Mouse (Mus musculus): ENCODE data around the gene Psma7. TPM values are rescaled to one million over a fixed set of nuclear protein-coding genes. Genes with fewer than 3 reads are reported as not detected.

Gene Psma7
- polyA plus RNA-seq, 1 experiment from 2014 or later = 458 TPM

GRCm38 (mm10) chr2:179989098-179989497, 53.1 kb downstream of the Psma7 start:
- no peaks in the 10 kb centered on the region for H3K4me1 ChIP-seq (replicated peaks; ENCODE audit: control insufficient read depth, insufficient read depth, low read length)
- ATAC-seq (ENCODE audit: low read depth) = no peak
- no peak overlapping the region for H3K27ac ChIP-seq (ENCODE audit: low read length)
- no peak overlapping the region for H3K4me3 ChIP-seq (ENCODE audit: low read length)
- no peak overlapping the region for H3K9ac ChIP-seq (ENCODE audit: low read length)
- no peak overlapping the region for H3K4me2 ChIP-seq (ENCODE audit: low read depth, low read length)
- no peaks in the 10 kb centered on the region for H3K27me3 ChIP-seq (ENCODE audit: control insufficient read depth, insufficient read depth, low read depth, low read length)
- no peaks in the 10 kb centered on the region for H3K9me3 ChIP-seq (ENCODE audit: control insufficient read depth, low read length)
- WGBS = 66% methylated on average over 1 of the region's 1 CpGs
- H3K36me3 ChIP-seq (ENCODE audit: control insufficient read depth, insufficient read depth, low read length) = no peaks in the 10 kb centered on the region

- Histone ChIP-seq H3K27me3 (ENCODE audit: control insufficient read depth, insufficient read depth, low read depth, low read length) (no peaks in the 10 kb centered on the region), H3K9me3 (ENCODE audit: control insufficient read depth, low read length) (no peaks in the 10 kb centered on the region)
- no peak for ATAC-seq (ENCODE audit: low read depth)
These were observed 55.7 kb downstream of the Psma7 start for GRCm38 (mm10) chr2:179986437-179987022.

More at GRCm38 (mm10) chr2:179986437-179987022, 55.7 kb downstream of the Psma7 start:
- no peak overlapping the region for H3K4me2 ChIP-seq (ENCODE audit: low read depth, low read length)
- no peak overlapping the region for H3K4me3 ChIP-seq (ENCODE audit: low read length)
- H3K36me3 ChIP-seq (ENCODE audit: control insufficient read depth, insufficient read depth, low read length) = no peaks in the 10 kb centered on the region
- no peak overlapping the region for H3K27ac ChIP-seq (ENCODE audit: low read length)
- no peak overlapping the region for H3K9ac ChIP-seq (ENCODE audit: low read length)
- no peaks in the 10 kb centered on the region for H3K4me1 ChIP-seq (replicated peaks; ENCODE audit: control insufficient read depth, insufficient read depth, low read length)
- WGBS = 58% methylated on average over 10 of the region's 10 CpGs

Other genes with a start within 250 kb of the Psma7 start
- gene Taf4, start 65.8 kb downstream of the Psma7 start, polyA plus RNA-seq (2015; fragmentation: Nextera tagmentation; extraction: Ambion mirVana) = 3.0 and 3.5 TPM in 2 replicates
- 4.6 and 5.0 TPM in 2 replicates for gene Lsm14b, start 17.4 kb downstream of the Psma7 start, polyA plus RNA-seq (2015; fragmentation: Nextera tagmentation; extraction: Ambion mirVana)
- gene Ss18l1, start 76 bp upstream of the Psma7 start, polyA plus RNA-seq (2015; fragmentation: Nextera tagmentation; extraction: Ambion mirVana) = 4.0 and 4.7 TPM in 2 replicates
- gene Mtg2, start 28.2 kb upstream of the Psma7 start, polyA plus RNA-seq (2015; fragmentation: Nextera tagmentation; extraction: Ambion mirVana) = 26.3 and 27.4 TPM in 2 replicates
- gene Hrh3, start 62.1 kb upstream of the Psma7 start, polyA plus RNA-seq (2015; fragmentation: Nextera tagmentation; extraction: Ambion mirVana) = not detected in 2 replicates
- 29.9 and 30.3 TPM in 2 replicates for gene Osbpl2, start 76.9 kb upstream of the Psma7 start, polyA plus RNA-seq (2015; fragmentation: Nextera tagmentation; extraction: Ambion mirVana)
- gene Adrm1, start 129.1 kb upstream of the Psma7 start, polyA plus RNA-seq (2015; fragmentation: Nextera tagmentation; extraction: Ambion mirVana) = 162 and 173 TPM in 2 replicates
- 102 and 112 TPM in 2 replicates for gene Lama5, start 183.4 kb upstream of the Psma7 start, polyA plus RNA-seq (2015; fragmentation: Nextera tagmentation; extraction: Ambion mirVana)
- gene Rps21, start 214.9 kb upstream of the Psma7 start, polyA plus RNA-seq (2015; fragmentation: Nextera tagmentation; extraction: Ambion mirVana) = 455 and 526 TPM in 2 replicates
- 6.3 and 8.4 TPM in 2 replicates for gene Cables2, start 231.1 kb upstream of the Psma7 start, polyA plus RNA-seq (2015; fragmentation: Nextera tagmentation; extraction: Ambion mirVana)
- gene Rbbp8nl, start 247.4 kb upstream of the Psma7 start, polyA plus RNA-seq (2015; fragmentation: Nextera tagmentation; extraction: Ambion mirVana) = 2.7 and 2.8 TPM in 2 replicates